15 mouse cellular contexts compared by ENCODE assay signal in genomic region chr5:67189376-67189901, GRCm38 (mm10).
DNase-seq lines count a peak whose midpoint lies in the region; ATAC-seq and TF ChIP-seq lines count a peak whose summit lies in the region.
"Had no signal": no experiment of that assay in that cellular context is flagged by ENCODE, and none has a peak within 500 bp of the region (broad histone marks: within the 10 kb centered on the region; RNA-seq: fewer than 3 reads in every experiment).

No protein-coding gene starts in this region.

- H3K4me1 ChIP-seq in forebrain, embryonic 14.5 days (ENCODE audit: control insufficient read depth, insufficient read depth, low read length): no peaks in the 10 kb centered on the region; the same call in 1 of the 2 replicates
- H3K4me1 ChIP-seq in forebrain, postnatal 0 days (ENCODE audit: insufficient read depth): no peaks in the 10 kb centered on the region
- H3K4me1 ChIP-seq: embryonic facial prominence, embryonic 13.5 days; heart, embryonic 15.5 days; limb, embryonic 13.5 days; lung, embryonic 15.5 days had no signal

- TF ChIP-seq CTCF in forebrain, postnatal 0 days (IDR thresholded peaks at IDR 0.05; ENCODE audit: low read depth): no peak

- peak; percentile 36 for DNase-seq in forebrain, embryonic 14.5 days (ENCODE audit: low spot score)
- no peak for DNase-seq in forebrain, postnatal 0 days
- peak; percentile 9 to 19 for DNase-seq in right cerebral cortex, adult 2 months (ENCODE audit: low spot score in 2 of 2)
- DNase-seq in right cerebral cortex, postnatal 25 days: no peak
- peak; percentile 23 for DNase-seq in layer of hippocampus, adult 9-11 months
- peak; percentile 15 for DNase-seq in telencephalon, adult 2 months (ENCODE audit: low read depth, low spot score)
- DNase-seq in embryo, embryonic 9.5 days (ENCODE audit: extremely low spot score): no peak
- no peak for DNase-seq in lung, postnatal 36 days
- DNase-seq: cerebellum, adult 11 months; gastrocnemius, postnatal 10 days had no signal

- no peak overlapping the region for H3K4me3 ChIP-seq in forebrain, embryonic 14.5 days (ENCODE audit: low read depth, low read length)
- no peak overlapping the region for H3K4me3 ChIP-seq in forebrain, postnatal 0 days (ENCODE audit: low read depth, low read length)
- H3K4me3 ChIP-seq: embryonic facial prominence, embryonic 13.5 days; heart, embryonic 15.5 days; limb, embryonic 13.5 days; lung, embryonic 15.5 days had no signal

- H3K27me3 ChIP-seq in forebrain, embryonic 14.5 days (replicated peaks; ENCODE audit: control insufficient read depth, insufficient read depth, low read length): no peaks in the 10 kb centered on the region
- H3K27me3 ChIP-seq in forebrain, postnatal 0 days (ENCODE audit: insufficient read depth, low read length): no peaks in the 10 kb centered on the region
- H3K27me3 ChIP-seq: limb, embryonic 13.5 days; lung, embryonic 15.5 days had no signal

- H3K4me2 ChIP-seq in forebrain, embryonic 14.5 days (ENCODE audit: low read length): no peak overlapping the region
- no peak overlapping the region for H3K4me2 ChIP-seq in forebrain, postnatal 0 days (ENCODE audit: low read depth)
- H3K4me2 ChIP-seq: embryonic facial prominence, embryonic 13.5 days; heart, embryonic 15.5 days; limb, embryonic 13.5 days; lung, embryonic 15.5 days had no signal

- H3K27ac ChIP-seq in forebrain, embryonic 14.5 days (ENCODE audit: low read depth, low read length): no peak overlapping the region
- no peak overlapping the region for H3K27ac ChIP-seq in forebrain, postnatal 0 days (ENCODE audit: low read depth, low read length)
- H3K27ac ChIP-seq: embryonic facial prominence, embryonic 13.5 days; heart, embryonic 15.5 days; limb, embryonic 13.5 days; lung, embryonic 15.5 days had no signal

- WGBS in forebrain, embryonic 14.5 days: 55% methylated on average over 4 of the region's 4 CpGs
- 49% methylated on average over 4 of the region's 4 CpGs for WGBS in forebrain, postnatal 0 days

- no peak overlapping the region for H3K9ac ChIP-seq in forebrain, embryonic 14.5 days (ENCODE audit: low read length)
- no peak overlapping the region for H3K9ac ChIP-seq in forebrain, postnatal 0 days
- H3K9ac ChIP-seq: embryonic facial prominence, embryonic 13.5 days; heart, embryonic 15.5 days; limb, embryonic 13.5 days; lung, embryonic 15.5 days had no signal

- H3K36me3 ChIP-seq in forebrain, embryonic 14.5 days (ENCODE audit: control insufficient read depth, insufficient read depth, low read length): no peaks in the 10 kb centered on the region
- no peaks in the 10 kb centered on the region for H3K36me3 ChIP-seq in forebrain, postnatal 0 days (ENCODE audit: insufficient read depth)
- H3K36me3 ChIP-seq: embryonic facial prominence, embryonic 13.5 days; heart, embryonic 15.5 days; limb, embryonic 13.5 days; lung, embryonic 15.5 days had no signal

- ATAC-seq in forebrain, embryonic 14.5 days: peak; percentile 66; the same call in 1 of the 2 replicates
- no peak for ATAC-seq in forebrain, postnatal 0 days
- ATAC-seq: midbrain, embryonic 16.5 days had no signal

- H3K9me3 ChIP-seq in forebrain, embryonic 14.5 days (replicated peaks; ENCODE audit: control insufficient read depth, low read length): no peaks in the 10 kb centered on the region
- H3K9me3 ChIP-seq in forebrain, postnatal 0 days (ENCODE audit: low read length): no peaks in the 10 kb centered on the region
- H3K9me3 ChIP-seq: embryonic facial prominence, embryonic 13.5 days; heart, embryonic 15.5 days; limb, embryonic 13.5 days; lung, embryonic 15.5 days had no signal

Comparison
In these comparisons a context has a peak if more than half of its experiments do, and no peak if none do; other contexts are left out.
1. DNase-seq: peak in forebrain, embryonic 14.5 days (single experiment), right cerebral cortex, adult 2 months (2 of 2), layer of hippocampus, adult 9-11 months (single experiment) and telencephalon, adult 2 months (single experiment); none in forebrain, postnatal 0 days (single experiment), right cerebral cortex, postnatal 25 days (single experiment), embryo, embryonic 9.5 days (single experiment) and lung, postnatal 36 days (single experiment).